Mouse (Mus musculus) stomach, postnatal 0 days (tissue): ENCODE results near the gene Tbrg4. TPM values are rescaled to one million over a fixed set of nuclear protein-coding genes. Genes with fewer than 3 reads are reported as not detected.

Experiments
- ATAC-seq: fragments of 200-750 bp; cut with Nextera tagmentation; 2 replicates; pipeline ENCODE4 v1.8.0; 2017; ENCODE audit not compliant: low FRiP score, low TSS enrichment
- DNase-seq: peaks from one replicate; pipeline ENCODE4 v3.0.0-alpha.2; 2016; ENCODE audit warnings: low spot score
- H3K27ac ChIP-seq: fragments of 300-500 bp; sonication (generic); replicated peaks from 2 replicates; pipeline ENCODE4 v1.5.1; 2014; ENCODE audit warnings: mild to moderate bottlenecking, control low read depth
- H3K27me3 ChIP-seq: fragments of 300-500 bp; sonication (generic); 2 replicates; pipeline ENCODE4 v1.6.1; 2014; ENCODE audit warnings: low read length; ENCODE audit not compliant: control insufficient read depth, insufficient read depth
- H3K36me3 ChIP-seq: fragments of 300-500 bp; sonication (generic); 2 replicates; pipeline ENCODE4 v1.6.1; 2014; ENCODE audit warnings: low read length, mixed read lengths; ENCODE audit not compliant: control insufficient read depth, insufficient read depth
- H3K4me1 ChIP-seq: fragments of 300-500 bp; sonication (generic); replicated peaks from 2 replicates; pipeline ENCODE4 v1.6.1; 2014; ENCODE audit warnings: antibody characterized with exemption; ENCODE audit not compliant: control insufficient read depth, insufficient read depth
- H3K4me2 ChIP-seq: fragments of 300-500 bp; sonication (generic); replicated peaks from 2 replicates; pipeline ENCODE4 v1.6.1; 2014; ENCODE audit warnings: low read depth, mild to moderate bottlenecking, control low read depth, moderate library complexity
- H3K4me3 ChIP-seq: fragments of 300-500 bp; sonication (generic); 2 replicates; pipeline ENCODE4 v1.5.1; 2014; ENCODE audit warnings: low read depth, low read length, control low read depth
- H3K9ac ChIP-seq: fragments of 300-500 bp; sonication (generic); 2 replicates; pipeline ENCODE4 v1.6.1; 2014; ENCODE audit warnings: mild to moderate bottlenecking, low read length, control low read depth, mixed read lengths
- H3K9me3 ChIP-seq: fragments of 300-500 bp; sonication (generic); 2 replicates; pipeline ENCODE4 v1.6.1; 2016; ENCODE audit warnings: low read length; ENCODE audit not compliant: control insufficient read depth
- CTCF ChIP-seq: IDR thresholded peaks from 2 replicates; pipeline ENCODE4 v1.5.1; 2016; ENCODE audit warnings: antibody characterized with exemption, low read depth, mild to moderate bottlenecking, moderate library complexity
- EP300 ChIP-seq: optimal IDR thresholded peaks from 2 replicates; pipeline ENCODE3; 2016; ENCODE audit warnings: antibody characterized with exemption
- WGBS: fragments of 180-500 bp; shearing (Covaris S2); extraction: QIAGEN DNeasy Blood & Tissue Kit; methylation state at CpG from one replicate; pipeline ENCODE4 v1.1.7; 2014; 5-methylcytosine and 5-hydroxymethylcytosine counted together
- polyA plus RNA-seq: library from polyadenylated mRNA; unstranded; fragments of >200 nt; fragmentation: Nextera tagmentation; extraction: Ambion mirVana; gene quantifications from 2 replicates; pipeline ENCODE4 v1.2.1, GENCODE M21; 2015

Gene Tbrg4
- polyA plus RNA-seq, 1 experiment from 2014 or later, result 29.3 TPM

DNA sequence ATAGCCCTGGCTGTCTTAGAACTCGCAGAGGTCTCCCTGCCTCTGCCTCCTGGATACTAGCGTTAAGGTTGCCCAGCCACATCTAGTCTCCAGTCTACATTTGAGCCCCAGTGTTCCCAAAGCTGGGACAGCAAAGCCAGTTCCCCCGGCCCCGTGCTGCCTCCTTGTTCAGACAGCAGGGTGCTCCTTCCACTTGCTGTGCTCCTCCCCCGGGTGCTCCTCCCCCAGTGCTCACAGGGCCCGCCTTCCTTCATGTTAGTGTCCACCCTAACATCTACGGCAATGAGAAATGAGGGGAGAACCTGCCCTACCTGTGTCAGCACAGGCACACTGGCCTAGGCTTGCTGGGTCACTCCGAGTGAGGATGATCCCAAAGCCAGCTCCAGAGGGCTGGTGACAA lies 40.1 kb downstream of the Tbrg4 start:
- Histone ChIP-seq H3K4me2 (no peak overlapping the region), H3K27me3 (no peaks in the 10 kb centered on the region), H3K4me1 (peaks cover 2% of the 10 kb centered on the region; the same call in 1 of the 2 replicates), H3K27ac (no peak overlapping the region; the same call in 1 of the 2 replicates), H3K9ac (no peak overlapping the region), H3K4me3 (no peak overlapping the region), H3K9me3 (no peaks in the 10 kb centered on the region), H3K36me3 (peaks cover 11% of the 10 kb centered on the region; the same call in 1 of the 2 replicates)
- DNase-seq, result no peak
- ATAC-seq, result no peak
- no peak for TF ChIP-seq CTCF
- TF ChIP-seq EP300, result no peak
- 91% methylated on average over 8 of the region's 8 CpGs for WGBS

- H3K4me2 ChIP-seq, result no peak overlapping the region
- H3K4me3 ChIP-seq, result no peak overlapping the region
- WGBS, result 91% methylated on average over 2 of the region's 2 CpGs
- ATAC-seq (no peak), DNase-seq (no peak)
- H3K36me3 ChIP-seq, result peaks cover 9% of the 10 kb centered on the region; the same call in 1 of the 2 replicates
- peaks cover 2% of the 10 kb centered on the region; the same call in 1 of the 2 replicates for H3K4me1 ChIP-seq
- H3K9ac ChIP-seq, result no peak overlapping the region
- TF ChIP-seq CTCF, result no peak
- no peak for TF ChIP-seq EP300
- no peaks in the 10 kb centered on the region for H3K9me3 ChIP-seq
- H3K27ac ChIP-seq, result no peak overlapping the region
- H3K27me3 ChIP-seq, result no peaks in the 10 kb centered on the region
These were observed 44.3 kb downstream of the Tbrg4 start for GRCm38 (mm10) chr11:6581560-6581959.

- DNase-seq, result no peak
- TF ChIP-seq EP300 (no peak), CTCF (no peak)
- Histone ChIP-seq H3K9me3 (no peaks in the 10 kb centered on the region), H3K9ac (no peak overlapping the region), H3K4me2 (no peak overlapping the region), H3K27ac (no peak overlapping the region), H3K36me3 (peaks cover 11% of the 10 kb centered on the region; the same call in 1 of the 2 replicates), H3K4me1 (no peaks in the 10 kb centered on the region), H3K4me3 (no peak overlapping the region), H3K27me3 (no peaks in the 10 kb centered on the region)
- ATAC-seq, result 0 out of 2 replicates have a peak, but pooled peaks have one; percentile 12
- 71% methylated on average over 4 of the region's 4 CpGs for WGBS
These were observed 45.7 kb downstream of the Tbrg4 start for GRCm38 (mm10) chr11:6580065-6580750.

DNA sequence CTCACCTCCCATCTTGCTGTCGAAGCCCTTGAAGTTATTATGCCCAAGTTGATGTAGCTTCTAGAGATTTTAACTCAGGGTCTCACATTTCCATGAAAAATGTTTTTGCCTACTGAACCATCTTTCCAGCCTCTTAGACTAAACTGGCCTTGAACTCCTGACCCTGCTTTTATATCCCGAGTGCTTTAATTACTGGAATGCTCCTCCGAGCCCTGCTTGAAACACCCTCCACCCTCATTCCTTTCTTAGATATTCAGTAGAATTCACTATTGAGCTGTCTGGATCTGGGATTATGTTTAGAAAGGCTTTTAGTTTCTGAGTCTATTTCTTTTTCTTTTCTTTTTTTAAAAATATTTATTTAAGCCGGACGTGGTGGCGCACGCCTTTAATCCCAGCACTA lies 46.5 kb downstream of the Tbrg4 start:
- H3K4me3 ChIP-seq, result no peak overlapping the region
- no peak for TF ChIP-seq EP300
- TF ChIP-seq CTCF, result no peak
- DNase-seq, result no peak
- H3K27me3 ChIP-seq, result no peaks in the 10 kb centered on the region
- WGBS, result 77% methylated on average over 7 of the region's 7 CpGs
- H3K36me3 ChIP-seq, result 0 out of 2 replicates have a peak, but pooled peaks cover 7% of the 10 kb centered on the region
- no peaks in the 10 kb centered on the region for H3K4me1 ChIP-seq
- no peaks in the 10 kb centered on the region for H3K9me3 ChIP-seq
- no peak overlapping the region for H3K9ac ChIP-seq
- H3K4me2 ChIP-seq, result no peak overlapping the region
- H3K27ac ChIP-seq, result no peak overlapping the region
- ATAC-seq, result no peak

DNA sequence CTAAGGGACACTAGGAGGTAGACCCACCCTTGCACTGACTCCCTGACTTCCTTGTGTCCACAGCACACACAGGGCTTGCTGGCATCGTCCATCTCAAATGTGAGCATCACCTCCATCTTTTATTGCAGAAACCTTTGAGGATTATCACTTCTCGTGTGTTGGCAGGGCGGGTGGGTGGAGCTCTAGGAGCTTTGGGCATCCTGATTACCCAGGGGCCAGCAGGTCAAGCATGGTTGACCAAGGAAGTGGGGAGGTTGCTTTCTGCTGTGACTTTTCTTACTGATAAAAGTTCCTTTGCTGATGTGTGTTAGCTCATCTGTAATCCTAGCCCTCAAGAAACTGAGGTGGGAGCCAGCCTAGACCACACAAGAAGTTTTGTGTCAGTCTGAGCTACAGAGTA lies 49.7 kb downstream of the Tbrg4 start:
- no peaks in the 10 kb centered on the region for H3K4me1 ChIP-seq
- no peaks in the 10 kb centered on the region for H3K27me3 ChIP-seq
- no peak overlapping the region for H3K4me3 ChIP-seq
- 89% methylated on average over 3 of the region's 3 CpGs for WGBS
- H3K4me2 ChIP-seq, result no peak overlapping the region
- TF ChIP-seq EP300, result no peak
- no peak for TF ChIP-seq CTCF
- 0 out of 2 replicates have a peak, but pooled peaks cover 7% of the 10 kb centered on the region for H3K36me3 ChIP-seq
- no peak overlapping the region for H3K27ac ChIP-seq
- H3K9me3 ChIP-seq, result no peaks in the 10 kb centered on the region
- no peak for ATAC-seq
- no peak for DNase-seq
- H3K9ac ChIP-seq, result no peak overlapping the region

GRCm38 (mm10) chr11:6569410-6569777 lies 56.5 kb downstream of the Tbrg4 start:
- 45% methylated on average over 3 of the region's 3 CpGs for WGBS
- no peak overlapping the region for H3K9ac ChIP-seq
- peak overlapping the region; percentile 4; the same call in 1 of the 2 replicates for H3K4me3 ChIP-seq
- 0 out of 2 replicates have a peak, but pooled peaks have one; percentile 15 for ATAC-seq
- 0 out of 2 replicates have a peak overlapping the region, but pooled peaks have one; percentile 18 for H3K4me2 ChIP-seq
- no peaks in the 10 kb centered on the region for H3K4me1 ChIP-seq
- no peaks in the 10 kb centered on the region for H3K9me3 ChIP-seq
- H3K27me3 ChIP-seq, result no peaks in the 10 kb centered on the region
- no peaks in the 10 kb centered on the region for H3K36me3 ChIP-seq
- peak overlapping the region; percentile 73; the same call in 1 of the 2 replicates for H3K27ac ChIP-seq
- TF ChIP-seq CTCF, result no peak
- no peak for TF ChIP-seq EP300
- DNase-seq, result no peak
